Comparison of ENCODE assay signal across 23 mouse cellular contexts in genomic region chr15:28322533-28322932, GRCm38 (mm10).
DNase-seq lines count a peak whose midpoint lies in the region; ATAC-seq and TF ChIP-seq lines count a peak whose summit lies in the region.
"Had no signal": no experiment of that assay in that cellular context is flagged by ENCODE, and none has a peak within 500 bp of the region (broad histone marks: within the 10 kb centered on the region; RNA-seq: fewer than 3 reads in every experiment).

No protein-coding gene starts in this region.

- H3K4me1 ChIP-seq in forebrain, postnatal 0 days (ENCODE audit: insufficient read depth) = no peaks in the 10 kb centered on the region
- no peaks in the 10 kb centered on the region; the same call in 1 of the 2 replicates for H3K4me1 ChIP-seq in forebrain, embryonic 10.5 days
- H3K4me1 ChIP-seq in hindbrain, postnatal 0 days (ENCODE audit: insufficient read depth, low read length) = no peaks in the 10 kb centered on the region
- no peaks in the 10 kb centered on the region; the same call in 1 of the 2 replicates for H3K4me1 ChIP-seq in hindbrain, embryonic 16.5 days (ENCODE audit: control insufficient read depth, insufficient read depth, low read depth, low read length)
- H3K4me1 ChIP-seq in midbrain, postnatal 0 days (ENCODE audit: insufficient read depth, low read length) = no peaks in the 10 kb centered on the region
- H3K4me1 ChIP-seq in midbrain, embryonic 14.5 days (ENCODE audit: control insufficient read depth, insufficient read depth, low read length) = peaks cover 5% of the 10 kb centered on the region; the same call in 1 of the 2 replicates
- H3K4me1 ChIP-seq: embryonic facial prominence, embryonic 10.5 days; embryonic facial prominence, embryonic 12.5 days; forebrain, embryonic 12.5 days had no signal

- no peak overlapping the region for H3K4me3 ChIP-seq in forebrain, postnatal 0 days (ENCODE audit: low read depth, low read length)
- no peak overlapping the region for H3K4me3 ChIP-seq in forebrain, embryonic 10.5 days
- no peak overlapping the region for H3K4me3 ChIP-seq in hindbrain, postnatal 0 days (ENCODE audit: low read length)
- no peak overlapping the region for H3K4me3 ChIP-seq in hindbrain, embryonic 16.5 days (ENCODE audit: low read length)
- no peak overlapping the region for H3K4me3 ChIP-seq in left cerebral cortex, adult 2 months
- H3K4me3 ChIP-seq in midbrain, postnatal 0 days (ENCODE audit: low read depth, low read length) = no peak overlapping the region
- no peak overlapping the region for H3K4me3 ChIP-seq in midbrain, embryonic 14.5 days (replicated peaks; ENCODE audit: low read depth, low read length)
- H3K4me3 ChIP-seq: embryonic facial prominence, embryonic 10.5 days; embryonic facial prominence, embryonic 12.5 days; forebrain, embryonic 12.5 days had no signal

- TF ChIP-seq CTCF in forebrain, postnatal 0 days (IDR thresholded peaks at IDR 0.05; ENCODE audit: low read depth) = 0 out of 2 replicates have a peak, but pooled peaks have one; percentile 21
- peak; percentile 28 for TF ChIP-seq CTCF in hindbrain, postnatal 0 days (IDR thresholded peaks at IDR 0.05; ENCODE audit: low read depth)
- peak; percentile 14 for TF ChIP-seq CTCF in left cerebral cortex, adult 2 months (IDR thresholded peaks at IDR 0.05)
- TF ChIP-seq CTCF in midbrain, postnatal 0 days (IDR thresholded peaks at IDR 0.05) = peak; percentile 56

- no peak overlapping the region for H3K9ac ChIP-seq in forebrain, postnatal 0 days
- H3K9ac ChIP-seq in hindbrain, postnatal 0 days (replicated peaks; ENCODE audit: low read length) = no peak overlapping the region
- no peak overlapping the region for H3K9ac ChIP-seq in hindbrain, embryonic 16.5 days (ENCODE audit: low read depth, low read length)
- H3K9ac ChIP-seq in midbrain, postnatal 0 days (replicated peaks; ENCODE audit: low read length, poor library complexity, severe bottlenecking) = no peak overlapping the region
- H3K9ac ChIP-seq in midbrain, embryonic 14.5 days (replicated peaks; ENCODE audit: low read length) = no peak overlapping the region
- H3K9ac ChIP-seq: embryonic facial prominence, embryonic 12.5 days; forebrain, embryonic 12.5 days had no signal

- no peaks in the 10 kb centered on the region for H3K9me3 ChIP-seq in forebrain, postnatal 0 days (ENCODE audit: low read length)
- no peaks in the 10 kb centered on the region for H3K9me3 ChIP-seq in forebrain, embryonic 10.5 days
- no peaks in the 10 kb centered on the region for H3K9me3 ChIP-seq in hindbrain, postnatal 0 days (ENCODE audit: low read length)
- H3K9me3 ChIP-seq in hindbrain, embryonic 16.5 days (ENCODE audit: control insufficient read depth, low read length) = no peaks in the 10 kb centered on the region
- no peaks in the 10 kb centered on the region for H3K9me3 ChIP-seq in midbrain, postnatal 0 days (ENCODE audit: low read length)
- no peaks in the 10 kb centered on the region for H3K9me3 ChIP-seq in midbrain, embryonic 14.5 days (ENCODE audit: control insufficient read depth, low read length)
- H3K9me3 ChIP-seq: embryonic facial prominence, embryonic 10.5 days; embryonic facial prominence, embryonic 12.5 days; forebrain, embryonic 12.5 days had no signal

- no peak for ATAC-seq in forebrain, postnatal 0 days
- ATAC-seq in hindbrain, postnatal 0 days = no peak
- no peak for ATAC-seq in hindbrain, embryonic 16.5 days
- no peak for ATAC-seq in midbrain, postnatal 0 days (ENCODE audit: low FRiP score)
- ATAC-seq in midbrain, embryonic 14.5 days (ENCODE audit: low FRiP score, low TSS enrichment) = no peak
- ATAC-seq: activated CD4-positive, CD25-positive, alpha-beta regulatory T cell, adult 4 months; CD4-positive, CD25-positive, alpha-beta regulatory T cell, adult 4 months; forebrain, embryonic 14.5 days; forebrain, embryonic 16.5 days; Patski had no signal

- H3K36me3 ChIP-seq in forebrain, postnatal 0 days (ENCODE audit: insufficient read depth) = no peaks in the 10 kb centered on the region
- H3K36me3 ChIP-seq in forebrain, embryonic 10.5 days (replicated peaks) = no peaks in the 10 kb centered on the region
- no peaks in the 10 kb centered on the region for H3K36me3 ChIP-seq in hindbrain, postnatal 0 days (ENCODE audit: insufficient read depth, low read length)
- H3K36me3 ChIP-seq in hindbrain, embryonic 16.5 days (ENCODE audit: control insufficient read depth, insufficient read depth, low read length) = no peaks in the 10 kb centered on the region
- H3K36me3 ChIP-seq in midbrain, postnatal 0 days (ENCODE audit: insufficient read depth, low read length) = no peaks in the 10 kb centered on the region
- H3K36me3 ChIP-seq in midbrain, embryonic 14.5 days (ENCODE audit: control insufficient read depth, insufficient read depth, low read length) = no peaks in the 10 kb centered on the region
- H3K36me3 ChIP-seq: embryonic facial prominence, embryonic 10.5 days; embryonic facial prominence, embryonic 12.5 days; forebrain, embryonic 12.5 days; G1E had no signal

- intact Hi-C loops in left cerebral cortex, adult 2 months (cut with DNase I) = no loop called here

- no peak overlapping the region for H3K27ac ChIP-seq in forebrain, postnatal 0 days (ENCODE audit: low read depth, low read length)
- H3K27ac ChIP-seq in forebrain, embryonic 10.5 days = no peak overlapping the region
- H3K27ac ChIP-seq in hindbrain, postnatal 0 days = no peak overlapping the region
- H3K27ac ChIP-seq in hindbrain, embryonic 16.5 days (ENCODE audit: low read depth, low read length) = no peak overlapping the region
- H3K27ac ChIP-seq in left cerebral cortex, adult 2 months = no peak overlapping the region
- no peak overlapping the region for H3K27ac ChIP-seq in midbrain, postnatal 0 days (ENCODE audit: low read depth, low read length)
- no peak overlapping the region for H3K27ac ChIP-seq in midbrain, embryonic 14.5 days (replicated peaks; ENCODE audit: low read depth, low read length)
- H3K27ac ChIP-seq: embryonic facial prominence, embryonic 10.5 days; embryonic facial prominence, embryonic 12.5 days; forebrain, embryonic 12.5 days had no signal

- no peaks in the 10 kb centered on the region for H3K27me3 ChIP-seq in forebrain, postnatal 0 days (ENCODE audit: insufficient read depth, low read length)
- no peaks in the 10 kb centered on the region for H3K27me3 ChIP-seq in forebrain, embryonic 10.5 days (ENCODE audit: poor library complexity, severe bottlenecking)
- no peaks in the 10 kb centered on the region for H3K27me3 ChIP-seq in hindbrain, postnatal 0 days (ENCODE audit: insufficient read depth, low read length)
- H3K27me3 ChIP-seq in hindbrain, embryonic 16.5 days (replicated peaks; ENCODE audit: control insufficient read depth, insufficient read depth, low read length) = no peaks in the 10 kb centered on the region
- H3K27me3 ChIP-seq in midbrain, postnatal 0 days (ENCODE audit: insufficient read depth, low read length) = no peaks in the 10 kb centered on the region
- no peaks in the 10 kb centered on the region; the same call in 1 of the 2 replicates for H3K27me3 ChIP-seq in midbrain, embryonic 14.5 days (ENCODE audit: control insufficient read depth, insufficient read depth, low read length)
- H3K27me3 ChIP-seq: CH12.LX; embryonic facial prominence, embryonic 12.5 days; forebrain, embryonic 12.5 days had no signal

- DNase-seq in forebrain, postnatal 0 days = no peak
- DNase-seq in forebrain, embryonic 10.5 days (ENCODE audit: extremely low spot score, low spot score) = no peak
- DNase-seq in hindbrain, postnatal 0 days (ENCODE audit: low spot score) = peak; percentile 53
- no peak for DNase-seq in left cerebral cortex, adult 2 months (ENCODE audit: extremely low spot score in 1 of 2, low spot score in 2 of 2)
- no peak for DNase-seq in left cerebral cortex, adult 18-20 months (ENCODE audit: low spot score in 2 of 2)
- DNase-seq in midbrain, postnatal 0 days (ENCODE audit: low spot score) = peak; percentile 51
- no peak for DNase-seq in midbrain, embryonic 14.5 days
- DNase-seq: adrenal gland, postnatal 36 days; B cell, adult 2 months; cerebellum, adult 11 months; cerebellum, adult 9-10 months; cerebellum, postnatal 10 days had no signal

- 86% methylated on average over 7 of the region's 7 CpGs for WGBS in forebrain, postnatal 0 days
- 93% methylated on average over 7 of the region's 7 CpGs for WGBS in forebrain, embryonic 10.5 days
- WGBS in hindbrain, postnatal 0 days = 90% methylated on average over 7 of the region's 7 CpGs
- 84% methylated on average over 7 of the region's 7 CpGs for WGBS in hindbrain, embryonic 16.5 days
- WGBS in midbrain, postnatal 0 days = 85% methylated on average over 7 of the region's 7 CpGs
- 91% methylated on average over 7 of the region's 7 CpGs for WGBS in midbrain, embryonic 14.5 days

- no peak overlapping the region for H3K4me2 ChIP-seq in forebrain, postnatal 0 days (ENCODE audit: low read depth)
- no peak overlapping the region for H3K4me2 ChIP-seq in hindbrain, postnatal 0 days (ENCODE audit: low read depth, low read length)
- no peak overlapping the region for H3K4me2 ChIP-seq in hindbrain, embryonic 16.5 days (ENCODE audit: low read length)
- H3K4me2 ChIP-seq in midbrain, postnatal 0 days (ENCODE audit: low read depth, low read length, poor library complexity, severe bottlenecking) = no peak overlapping the region
- no peak overlapping the region for H3K4me2 ChIP-seq in midbrain, embryonic 14.5 days (ENCODE audit: low read length)
- H3K4me2 ChIP-seq: embryonic facial prominence, embryonic 12.5 days; forebrain, embryonic 12.5 days had no signal

Comparison
In these comparisons a context has a peak if more than half of its experiments do, and no peak if none do; other contexts are left out.
1. DNase-seq: peak in hindbrain, postnatal 0 days (single experiment) and midbrain, postnatal 0 days (single experiment); none in forebrain, postnatal 0 days (single experiment), forebrain, embryonic 10.5 days (single experiment), left cerebral cortex, adult 2 months (0 of 2), left cerebral cortex, adult 18-20 months (0 of 2) and midbrain, embryonic 14.5 days (single experiment).
2. Peak in every context shown above with its lines, with median percentiles within 50 percentile points of each other: CTCF ChIP-seq.